Mouse (Mus musculus) CH12.LX (cell line): ENCODE data around the gene Gm20388. TPM values are rescaled to one million over a fixed set of nuclear protein-coding genes. Genes with fewer than 3 reads are reported as not detected.

Experiments
- DNase-seq: peaks from one replicate; pipeline ENCODE4 v3.0.0-alpha.2; 2013; ENCODE audit errors: extremely low read depth
- H3K27ac ChIP-seq: 2 replicates; pipeline ENCODE4 v1.5.1; 2012; ENCODE audit warnings: low read depth, mild to moderate bottlenecking, control low read depth, moderate library complexity; ENCODE audit not compliant: insufficient read depth
- H3K27me3 ChIP-seq: replicated peaks from 2 replicates; pipeline ENCODE3; 2012; ENCODE audit warnings: inconsistent platforms
- H3K36me3 ChIP-seq, 2 experiments: replicated peaks in 1 of 2; 2 replicates each; pipeline versions ENCODE3 to v1.6.1; 2012; ENCODE audit warnings: inconsistent platforms in 1 of 2, low read length in 1 of 2, mild to moderate bottlenecking in 1 of 2, mixed read lengths in 1 of 2, moderate library complexity in 1 of 2; ENCODE audit not compliant: control insufficient read depth in 1 of 2, insufficient read depth in 1 of 2
- H3K4me1 ChIP-seq, 2 experiments: 2 replicates each; pipeline ENCODE4 v1.6.1; 2012; ENCODE audit warnings: inconsistent platforms in 1 of 2, moderate library complexity in 1 of 2; ENCODE audit not compliant: insufficient read depth in 2 of 2, control insufficient read depth in 1 of 2
- H3K4me2 ChIP-seq: 2 replicates; pipeline ENCODE4 v1.6.1; 2012; ENCODE audit warnings: low read depth, mild to moderate bottlenecking, control low read depth; ENCODE audit not compliant: poor library complexity, insufficient read depth, severe bottlenecking
- H3K4me3 ChIP-seq, 3 experiments: fragments of 150-350 bp in 1 of 3; sonication (generic) in 1 of 3; replicated peaks in 1 of 3; 2 replicates each; pipeline versions ENCODE3 to v1.5.1; 2011 to 2012; ENCODE audit warnings: low read depth in 2 of 3, low read length in 2 of 3, mild to moderate bottlenecking in 2 of 3, moderate library complexity in 2 of 3, control low read depth in 1 of 3, improper control_type of control experiment in 1 of 3, inconsistent platforms in 1 of 3, mixed read lengths in 1 of 3; ENCODE audit not compliant: poor library complexity in 1 of 3
- H3K79me2 ChIP-seq: replicated peaks from 2 replicates; pipeline ENCODE4 v1.6.1; 2012; ENCODE audit warnings: mild to moderate bottlenecking, moderate library complexity; ENCODE audit not compliant: control insufficient read depth, poor library complexity, insufficient read depth, severe bottlenecking; ENCODE audit errors: extremely low read depth
- H3K9ac ChIP-seq: 2 replicates; pipeline ENCODE4 v1.6.1; 2012; ENCODE audit warnings: low read depth, mild to moderate bottlenecking, control low read depth, moderate library complexity; ENCODE audit not compliant: insufficient read depth
- H3K9me3 ChIP-seq: replicated peaks from 2 replicates; pipeline ENCODE3; 2012; ENCODE audit warnings: low read length, inconsistent platforms, mixed read lengths
- ELF1 ChIP-seq: IDR thresholded peaks from 2 replicates; pipeline ENCODE4 v1.6.1; 2014; ENCODE audit warnings: low read depth, mild to moderate bottlenecking, inconsistent platforms, low read length, improper control_type of control experiment
- EP300 ChIP-seq: IDR thresholded peaks from 2 replicates; pipeline ENCODE4 v1.6.1; 2011; ENCODE audit warnings: low read length, improper control_type of control experiment
- ETS1 ChIP-seq: conservative IDR thresholded peaks from 2 replicates; pipeline ENCODE4 v1.6.1; 2012; ENCODE audit warnings: low read depth, mild to moderate bottlenecking, inconsistent platforms, low read length, improper control_type of control experiment, moderate library complexity
- HCFC1 ChIP-seq: IDR thresholded peaks from 2 replicates; pipeline ENCODE4 v1.6.1; 2012; ENCODE audit warnings: low read depth, mild to moderate bottlenecking, inconsistent platforms, low read length, improper control_type of control experiment
- IRF4 ChIP-seq: IDR thresholded peaks from 2 replicates; pipeline ENCODE4 v1.6.1; 2014; ENCODE audit warnings: low read depth, mild to moderate bottlenecking, inconsistent platforms, low read length, improper control_type of control experiment
- JUND ChIP-seq: conservative IDR thresholded peaks from 2 replicates; pipeline ENCODE4 v1.6.1; 2011; ENCODE audit warnings: low read depth, low read length, improper control_type of control experiment
- KAT2A ChIP-seq: IDR thresholded peaks from 2 replicates; pipeline ENCODE4 v1.6.1; 2012; ENCODE audit warnings: low read length, improper control_type of control experiment, inconsistent platforms; ENCODE audit not compliant: insufficient replicate concordance
- MAX ChIP-seq: IDR thresholded peaks from 2 replicates; pipeline ENCODE4 v1.6.1; 2011; ENCODE audit warnings: low read length, improper control_type of control experiment
- MAZ ChIP-seq: IDR thresholded peaks from 2 replicates; pipeline ENCODE4 v1.6.1; 2012; ENCODE audit warnings: low read depth, mild to moderate bottlenecking, inconsistent platforms, low read length, improper control_type of control experiment, moderate library complexity
- MXI1 ChIP-seq: IDR thresholded peaks from 2 replicates; pipeline ENCODE4 v1.6.1; 2011; ENCODE audit warnings: mild to moderate bottlenecking, low read depth, low read length, improper control_type of control experiment
- MYC ChIP-seq: IDR thresholded peaks from 2 replicates; pipeline ENCODE4 v1.6.1; 2011; ENCODE audit warnings: low read depth, mild to moderate bottlenecking, improper control_type of control experiment, low read length
- NELFE ChIP-seq: IDR thresholded peaks from 2 replicates; pipeline ENCODE4 v1.6.1; 2011; ENCODE audit warnings: low read depth, low read length, improper control_type of control experiment
- NRF1 ChIP-seq: IDR thresholded peaks from 2 replicates; pipeline ENCODE4 v1.6.1; 2014; ENCODE audit warnings: low read depth, mild to moderate bottlenecking, inconsistent platforms, low read length, improper control_type of control experiment, moderate library complexity
- PAX5 ChIP-seq: IDR thresholded peaks from 2 replicates; pipeline ENCODE4 v1.6.1; 2012; ENCODE audit warnings: low read length, inconsistent platforms, mixed read lengths
- POLR2A ChIP-seq: IDR thresholded peaks from 2 replicates; pipeline ENCODE4 v1.6.1; 2011; ENCODE audit warnings: low read depth, mild to moderate bottlenecking, improper control_type of control experiment, low read length
- POLR2AphosphoS2 ChIP-seq: IDR thresholded peaks from 2 replicates; pipeline ENCODE4 v1.6.1; 2011; ENCODE audit warnings: low read depth, low read length, improper control_type of control experiment
- RAD21 ChIP-seq: IDR thresholded peaks from 2 replicates; pipeline ENCODE4 v1.6.1; 2011; ENCODE audit warnings: low read depth, mild to moderate bottlenecking, low read length, improper control_type of control experiment, moderate library complexity
- RCOR1 ChIP-seq: conservative IDR thresholded peaks from 2 replicates; pipeline ENCODE4 v1.6.1; 2012; ENCODE audit warnings: low read depth, mild to moderate bottlenecking, inconsistent platforms, low read length, improper control_type of control experiment
- SIN3A ChIP-seq: IDR thresholded peaks from 2 replicates; pipeline ENCODE4 v1.6.1; 2012; ENCODE audit warnings: low read length, improper control_type of control experiment, inconsistent platforms
- SMC3 ChIP-seq: IDR thresholded peaks from 2 replicates; pipeline ENCODE4 v1.6.1; 2011; ENCODE audit warnings: low read depth, low read length, improper control_type of control experiment
- TBP ChIP-seq: conservative IDR thresholded peaks from 2 replicates; pipeline ENCODE4 v1.6.1; 2011; ENCODE audit warnings: low read depth, low read length, improper control_type of control experiment
- UBTF ChIP-seq: IDR thresholded peaks from 2 replicates; pipeline ENCODE4 v1.6.1; 2012; ENCODE audit warnings: low read depth, mild to moderate bottlenecking, inconsistent platforms, low read length, improper control_type of control experiment, moderate library complexity
- USF1 ChIP-seq: IDR thresholded peaks from 2 replicates; pipeline ENCODE4 v1.6.1; 2014; ENCODE audit warnings: low read depth, mild to moderate bottlenecking, inconsistent platforms, low read length, improper control_type of control experiment
- USF2 ChIP-seq: conservative IDR thresholded peaks from 2 replicates; pipeline ENCODE4 v1.6.1; 2011; ENCODE audit warnings: low read depth, low read length, improper control_type of control experiment
- ZC3H11A ChIP-seq: IDR thresholded peaks from 2 replicates; pipeline ENCODE4 v1.6.1; 2012; ENCODE audit warnings: low read depth, mild to moderate bottlenecking, inconsistent platforms, low read length, improper control_type of control experiment
- ZNF384 ChIP-seq: IDR thresholded peaks from 2 replicates; pipeline ENCODE4 v1.6.1; 2012; ENCODE audit warnings: low read depth, low read length, improper control_type of control experiment, inconsistent platforms
- dilution Hi-C: fragments of 300-500 bp; cut with MboI; formaldehyde crosslinking; loops from 2 replicates; pipeline ENCODE4 v1.14.3; 2020; ENCODE audit warnings: low sequenced_read_pairs; ENCODE audit not compliant: extremely low pct_unique_long_range_greater_than_20kb, extremely low pct_ligation_motif_present
- in situ Hi-C: fragments of 300-500 bp; cut with MboI; formaldehyde crosslinking; loops from 3 replicates; pipeline ENCODE4 v1.14.3; 2019; ENCODE audit warnings: low sequenced_read_pairs, low pct_ligation_motif_present, low pct_unique_long_range_greater_than_20kb, mixed read lengths
- polyA plus RNA-seq: library from polyadenylated mRNA; unstranded; fragments of >175 nt; gene quantifications from 2 replicates; pipeline ENCODE4 v1.2.1, GENCODE M21; 2012; ENCODE audit warnings: low read depth; ENCODE audit not compliant: insufficient read length
- total RNA-seq, 2 experiments: library from RNA; depleted of rRNA; stranded (reverse); fragments of 300-350 nt in 1 of 2; fragments of >200 nt in 1 of 2; gene quantifications; 2 replicates each; pipeline ENCODE4 v1.2.3; 2012 to 2014

Gm20388 gene
- total and polyA plus RNA-seq, 3 experiments = 14.8 to 26.3 (median 22.2) TPM

- peak; percentile 49; the same call in 1 of the 2 replicates for TF ChIP-seq POLR2A
- TF ChIP-seq NELFE = no peak; the same call in 1 of the 2 replicates
- peak; percentile 91 for TF ChIP-seq ETS1
- TF ChIP-seq POLR2AphosphoS2 = no peak
- TF ChIP-seq IRF4 = peak; percentile 87
- 0 out of 2 replicates have a peak, but pooled peaks have one; percentile 54 for TF ChIP-seq PAX5
- no peak for TF ChIP-seq USF2
- peak; percentile 75 for TF ChIP-seq JUND
- TF ChIP-seq MAZ = peak; percentile 87
- 0 out of 2 replicates have a peak, but pooled peaks have one; percentile 30 for TF ChIP-seq TBP
- peak; percentile 71; the same call in 1 of the 2 replicates for TF ChIP-seq MYC
- TF ChIP-seq USF1 = no peak
- TF ChIP-seq SMC3 = no peak
- no peak for TF ChIP-seq RAD21
- peak; percentile 77 for TF ChIP-seq MXI1
- no peak for TF ChIP-seq UBTF
- TF ChIP-seq ZNF384 = peak; percentile 26
Observed at GRCm38 (mm10) chr8:120724816-120725575, 814.4 kb downstream of the Gm20388 start (continued).

DNA sequence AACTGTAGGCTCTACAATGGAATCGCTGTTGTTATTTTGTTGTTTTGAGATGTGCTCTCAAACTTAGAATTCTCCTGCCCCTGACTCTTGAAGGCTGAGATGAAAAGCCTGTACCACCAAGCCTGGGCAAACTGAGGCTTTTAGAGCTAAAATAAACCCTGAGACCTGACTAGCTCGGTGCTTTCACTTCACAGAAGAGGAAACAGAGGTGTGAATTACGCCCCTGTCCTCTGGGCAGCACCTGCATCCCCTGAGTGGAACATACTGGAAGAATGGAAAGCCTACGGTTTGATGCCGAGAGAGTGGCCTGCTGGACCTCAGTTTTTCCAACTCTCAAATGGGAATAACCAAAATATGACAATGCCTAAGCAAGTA is 814.9 kb downstream of the Gm20388 start:
- TF ChIP-seq NRF1 (0 out of 2 replicates have a peak, but pooled peaks have one; percentile 4), ELF1 (no peak; the same call in 1 of the 2 replicates), MXI1 (no peak), NELFE (no peak), JUND (no peak), MAZ (peak; percentile 38; the same call in 1 of the 2 replicates), ZNF384 (0 out of 2 replicates have a peak, but pooled peaks have one; percentile 4), RCOR1 (no peak; the same call in 1 of the 2 replicates), KAT2A (no peak), SIN3A (no peak; the same call in 1 of the 2 replicates), MYC (no peak), ZC3H11A (no peak), MAX (peak; percentile 52; the same call in 1 of the 2 replicates), UBTF (no peak), EP300 (no peak), TBP (0 out of 2 replicates have a peak, but pooled peaks have one; percentile 5), USF1 (no peak), HCFC1 (no peak)
- dilution Hi-C loops (no loop called here), in situ Hi-C loops (no loop called here)
- DNase-seq = no peak
- Histone ChIP-seq H3K4me2 (peak overlapping the region; percentile 72), H3K36me3 (no peaks in the 10 kb centered on the region), H3K4me3 (peak overlapping the region in 1 of 3 experiments; percentile 24), H3K9me3 (peaks cover 24% of the 10 kb centered on the region), H3K9ac (peak overlapping the region; percentile 33; the same call in 1 of the 2 replicates), H3K27me3 (peaks cover 11% of the 10 kb centered on the region), H3K27ac (peak overlapping the region; percentile 89), H3K79me2 (no peaks in the 10 kb centered on the region), H3K4me1 (peaks cover 20 to 30% of the 10 kb centered on the region in 2 experiments)
